In genomic region chr6:47919646-47920446, GRCm38 (mm10) we compare ENCODE assay signal across 8 mouse cellular contexts. TPM values are rescaled to one million over a fixed set of nuclear protein-coding genes. Genes with fewer than 3 reads are reported as not detected.
DNase-seq lines count a peak whose midpoint lies in the region; ATAC-seq and TF ChIP-seq lines count a peak whose summit lies in the region.

No protein-coding gene starts in this region.

- H3K4me2 ChIP-seq in embryonic facial prominence, embryonic 15.5 days (replicated peaks), result peak overlapping the region; percentile 49
- peak overlapping the region; percentile 40 for H3K4me2 ChIP-seq in limb, embryonic 11.5 days (ENCODE audit: low read depth, severe bottlenecking)

- no peak for TF ChIP-seq POLR2A in liver, adult 2 months (IDR thresholded peaks at IDR 0.05; ENCODE audit: extremely low read depth, insufficient read depth, low read length)

- no peaks in the 10 kb centered on the region for H3K9me3 ChIP-seq in embryonic facial prominence, embryonic 15.5 days (replicated peaks)
- H3K9me3 ChIP-seq in limb, embryonic 11.5 days (ENCODE audit: control insufficient read depth, low read length), result no peaks in the 10 kb centered on the region

- H3K27ac ChIP-seq in liver, adult 2 months (replicated peaks; ENCODE audit: insufficient read depth, low read depth, low read length), result no peak overlapping the region
- H3K27ac ChIP-seq in embryonic facial prominence, embryonic 15.5 days (replicated peaks), result peak overlapping the region; percentile 99
- no peak overlapping the region for H3K27ac ChIP-seq in limb, embryonic 11.5 days (replicated peaks; ENCODE audit: low read depth, low read length)

- H3K27me3 ChIP-seq in liver, adult 2 months (ENCODE audit: control insufficient read depth, insufficient read depth, low read length), result no peaks in the 10 kb centered on the region
- no peaks in the 10 kb centered on the region for H3K27me3 ChIP-seq in embryonic facial prominence, embryonic 15.5 days
- H3K27me3 ChIP-seq in limb, embryonic 11.5 days (ENCODE audit: control insufficient read depth, insufficient read depth, low read length), result no peaks in the 10 kb centered on the region

- H3K9ac ChIP-seq in liver, adult 2 months (ENCODE audit: low read depth, low read length), result peak overlapping the region; percentile 42; the same call in 1 of the 2 replicates
- H3K9ac ChIP-seq in embryonic facial prominence, embryonic 15.5 days, result no peak overlapping the region; the same call in 1 of the 2 replicates
- peak overlapping the region; percentile 88 for H3K9ac ChIP-seq in limb, embryonic 11.5 days (ENCODE audit: low read length)

- DNase-seq in liver, adult 2 months (ENCODE audit: extremely low read depth, low read depth, low spot score), result no peak
- no peak for DNase-seq in liver
- no peak for DNase-seq in limb, embryonic 11.5 days (ENCODE audit: low spot score)
- peak; percentile 21 for DNase-seq in retina, embryonic 14.5 days (ENCODE audit: low spot score)
- DNase-seq in thymus, postnatal 4 days, result no peak
- DNase-seq in Muller cell, postnatal 12 days (ENCODE audit: inconsistent ontology term), result no peak
- DNase-seq in spleen, adult 18-20 months, result no peak

- H3K4me3 ChIP-seq in liver, adult 2 months (ENCODE audit: insufficient read depth, low read depth, low read length), result peak overlapping the region; percentile 31; the same call in 1 of the 2 replicates
- H3K4me3 ChIP-seq in embryonic facial prominence, embryonic 15.5 days (replicated peaks), result peak overlapping the region; percentile 86
- peak overlapping the region; percentile 86 for H3K4me3 ChIP-seq in limb, embryonic 11.5 days (ENCODE audit: low read depth, low read length)

- no peak for TF ChIP-seq CTCF in liver, adult 2 months (IDR thresholded peaks at IDR 0.05; ENCODE audit: low read depth, low read length)

- no peaks in the 10 kb centered on the region for H3K36me3 ChIP-seq in liver, adult 2 months (ENCODE audit: control insufficient read depth, insufficient read depth, low read length)
- no peaks in the 10 kb centered on the region for H3K36me3 ChIP-seq in embryonic facial prominence, embryonic 15.5 days
- H3K36me3 ChIP-seq in limb, embryonic 11.5 days (ENCODE audit: control insufficient read depth, insufficient read depth, low read length), result no peaks in the 10 kb centered on the region

- ATAC-seq in embryonic facial prominence, embryonic 15.5 days (ENCODE audit: insufficient number of reproducible peaks, low FRiP score, low TSS enrichment, low read depth), result no peak
- no peak for ATAC-seq in limb, embryonic 11.5 days (ENCODE audit: insufficient number of reproducible peaks, low FRiP score, low TSS enrichment, low read depth)

- H3K79me2 ChIP-seq in liver, adult 2 months (ENCODE audit: control insufficient read depth, insufficient read depth, low read length), result peaks cover 9% of the 10 kb centered on the region; the same call in 1 of the 2 replicates

- H3K4me1 ChIP-seq in liver, adult 2 months (ENCODE audit: control insufficient read depth, insufficient read depth, low read length), result peaks cover 7% of the 10 kb centered on the region
- H3K4me1 ChIP-seq in embryonic facial prominence, embryonic 15.5 days, result peaks cover 20% of the 10 kb centered on the region
- peaks cover 8% of the 10 kb centered on the region for H3K4me1 ChIP-seq in limb, embryonic 11.5 days (ENCODE audit: control insufficient read depth, insufficient read depth, low read length)

- WGBS in liver, adult 2 months, result 33% methylated on average over 11 of the region's 11 CpGs
- 26% methylated on average over 11 of the region's 11 CpGs for WGBS in embryonic facial prominence, embryonic 15.5 days
- 28% methylated on average over 11 of the region's 11 CpGs for WGBS in limb, embryonic 11.5 days

RNA-seq across cellular contexts. Expression of gene Zfp212, which starts 0.4 kb away (rescaled TPM):
- 3.3 and 4.2 TPM in 2 replicates for total RNA-seq in liver, adult 2 months (2014; rRNA removed)
- 4.9 and 5.0 TPM in 2 replicates for polyA plus RNA-seq in liver, adult 2 months (2012; rRNA removed)
- polyA plus RNA-seq in embryonic facial prominence, embryonic 15.5 days (2015; fragmentation: Nextera tagmentation; extraction: Ambion mirVana), result 18.4 and 18.7 TPM in 2 replicates
- polyA plus RNA-seq in limb, embryonic 11.5 days (2014; fragmentation: Nextera tagmentation; extraction: Ambion mirVana), result 14.7 and 16.5 TPM in 2 replicates

RNA-seq across cellular contexts. Expression of gene Zfp956, which starts 33.3 kb away (rescaled TPM):
- 2.7 and 3.2 TPM in 2 replicates for total RNA-seq in liver, adult 2 months (2014; rRNA removed)
- polyA plus RNA-seq in liver, adult 2 months (2012; rRNA removed), result 3.4 and 4.7 TPM in 2 replicates
- 11.6 and 13.2 TPM in 2 replicates for polyA plus RNA-seq in embryonic facial prominence, embryonic 15.5 days (2015; fragmentation: Nextera tagmentation; extraction: Ambion mirVana)
- 8.8 and 11.9 TPM in 2 replicates for polyA plus RNA-seq in limb, embryonic 11.5 days (2014; fragmentation: Nextera tagmentation; extraction: Ambion mirVana)

RNA-seq across cellular contexts. Expression of gene Zfp282, which starts 42.8 kb away (rescaled TPM):
- 3.0 TPM in 2 replicates for total RNA-seq in liver, adult 2 months (2014; rRNA removed)
- 1.7 and 2.6 TPM in 2 replicates for polyA plus RNA-seq in liver, adult 2 months (2012; rRNA removed)
- 24.8 and 25.0 TPM in 2 replicates for polyA plus RNA-seq in embryonic facial prominence, embryonic 15.5 days (2015; fragmentation: Nextera tagmentation; extraction: Ambion mirVana)
- polyA plus RNA-seq in limb, embryonic 11.5 days (2014; fragmentation: Nextera tagmentation; extraction: Ambion mirVana), result 12.9 and 16.1 TPM in 2 replicates

Comparison
In these comparisons a context has a peak if more than half of its experiments do, and no peak if none do; other contexts are left out.
1. H3K4me3 ChIP-seq: peak in every context shown above with its lines; median percentile 86 in embryonic facial prominence, embryonic 15.5 days; 86 in limb, embryonic 11.5 days; 31 in liver, adult 2 months.